Mouse (Mus musculus) cerebellum, adult 8-10 months (tissue): ENCODE measurements around the gene Acer1.
A peak's percentile ranks its signal among the peaks of the same experiment; 100 is the strongest.

Experiments used
- DNase-seq: peaks from one replicate; pipeline ENCODE4 v3.0.0; 2022

Gene Acer1

DNA sequence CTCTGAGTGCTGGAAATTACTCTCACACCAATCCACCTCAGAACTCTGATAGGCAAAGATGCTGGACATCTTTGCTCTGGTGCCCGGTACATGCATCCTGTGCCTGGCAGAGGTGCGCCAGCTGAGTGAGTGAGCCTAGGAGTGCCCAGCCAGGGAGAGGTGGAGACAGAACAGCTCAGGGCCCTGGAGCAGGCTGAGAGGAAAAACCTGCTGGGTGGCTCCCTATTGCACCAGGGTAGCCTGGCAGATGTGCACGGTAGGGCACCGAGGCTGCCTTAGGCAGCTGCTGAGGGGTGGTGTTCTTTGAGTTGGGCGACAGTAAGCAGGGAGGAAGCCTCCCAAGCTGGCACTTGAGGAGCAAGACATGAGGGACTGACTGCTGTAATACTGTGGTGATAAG lies at the start of gene Acer1:
Acer1 (minus strand) TSS at position 114 of the 400 bp plus-strand sequence.
- no peak for DNase-seq

DNA sequence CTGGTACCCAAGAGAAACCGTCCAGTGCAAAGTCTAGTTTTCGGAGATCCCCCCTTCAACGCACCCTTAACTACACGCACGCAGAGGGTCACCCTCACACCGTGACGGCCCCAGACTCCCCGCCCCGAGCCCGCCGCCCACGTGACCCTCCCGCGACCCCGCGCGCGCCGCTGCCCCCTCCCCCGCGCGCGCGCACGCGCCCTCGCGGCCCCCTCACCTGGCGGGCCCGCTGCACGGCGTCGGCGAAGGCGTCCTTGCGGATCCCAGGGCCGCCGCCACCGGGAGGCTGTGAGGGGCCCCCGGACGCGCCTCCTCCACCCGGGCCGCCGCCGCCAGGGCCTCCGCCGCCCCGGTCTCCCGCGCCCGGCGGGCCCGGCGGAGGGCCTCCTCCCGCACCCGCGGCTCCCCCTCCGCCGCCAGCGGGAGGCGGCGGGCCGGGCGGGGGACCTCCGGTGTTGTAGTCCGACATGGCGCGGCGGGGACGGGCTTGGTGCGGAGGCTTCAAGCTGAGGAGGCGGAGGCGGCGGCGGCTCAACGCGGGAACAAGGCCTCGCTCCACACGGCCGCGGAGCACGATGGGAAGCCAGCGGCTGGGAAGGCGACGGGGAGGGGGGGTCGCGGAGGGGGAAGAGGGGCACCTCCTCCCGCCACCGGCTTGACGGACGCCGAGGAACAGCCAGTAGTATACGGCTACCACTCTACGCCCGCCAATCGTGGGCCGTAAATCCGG lies 49.2 kb upstream of the Acer1 start, which contains the start of gene Khsrp:
Khsrp (minus strand) TSS at position 592 of the 730 bp plus-strand sequence.
- no peak for DNase-seq

DNA sequence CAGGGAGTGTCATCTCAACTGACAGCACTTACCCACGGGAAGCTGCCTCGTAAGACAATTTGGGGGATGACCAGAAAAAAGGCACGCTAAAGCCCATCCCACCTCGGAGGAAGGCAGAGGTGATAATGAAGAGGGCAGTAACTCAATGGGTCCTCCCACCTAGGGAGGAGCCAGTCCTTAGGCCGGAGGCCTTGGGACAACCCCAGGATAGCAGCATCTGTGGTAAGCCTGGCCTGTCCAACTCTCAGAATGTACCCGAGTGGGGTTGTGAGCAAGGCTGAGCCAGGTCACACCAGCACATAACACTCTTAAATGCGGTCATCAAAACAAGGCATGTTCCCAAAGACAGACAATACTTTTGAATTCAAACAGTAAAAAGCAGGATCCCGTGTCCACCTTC lies 47.8 kb upstream of the Acer1 start:
- DNase-seq: no peak

DNA sequence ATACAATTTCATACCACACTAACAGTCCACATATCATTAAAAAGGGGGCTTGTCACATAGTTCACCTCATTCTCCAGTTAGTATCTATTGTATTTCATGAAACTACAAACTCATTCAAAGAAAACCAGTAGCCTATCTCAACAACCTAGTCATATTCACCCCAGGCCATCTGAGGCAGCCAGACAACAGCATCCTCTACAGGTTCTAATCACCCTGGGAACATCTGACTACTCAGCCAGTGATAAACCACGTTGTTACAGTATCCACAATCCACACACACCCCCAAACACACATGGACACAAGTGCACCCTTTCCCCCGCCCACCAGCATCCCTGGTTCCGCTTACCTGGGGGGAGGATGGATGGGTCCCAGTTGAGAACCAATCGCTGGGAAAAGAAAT lies 45.5 kb upstream of the Acer1 start:
- DNase-seq: no peak

DNA sequence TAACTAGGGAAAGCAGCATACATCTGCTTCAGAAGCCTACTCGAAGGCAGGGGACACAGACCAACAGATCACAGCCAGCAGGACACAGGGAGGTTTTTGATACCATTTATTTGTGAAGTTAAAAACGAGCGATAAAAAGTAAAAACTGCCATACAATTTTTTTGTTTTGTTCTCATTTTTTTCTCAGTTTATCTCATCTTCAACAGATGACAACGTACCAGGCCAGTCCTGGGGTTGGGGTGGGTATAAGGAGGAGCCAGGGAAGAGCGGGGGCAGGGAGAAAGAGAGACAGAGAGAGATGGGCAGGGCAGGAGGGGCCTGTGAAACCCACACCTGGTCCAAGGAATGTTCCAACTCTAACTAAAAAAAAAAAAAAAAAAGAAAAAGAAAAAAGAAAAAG lies 39.0 kb upstream of the Acer1 start:
- DNase-seq: no peak

DNA sequence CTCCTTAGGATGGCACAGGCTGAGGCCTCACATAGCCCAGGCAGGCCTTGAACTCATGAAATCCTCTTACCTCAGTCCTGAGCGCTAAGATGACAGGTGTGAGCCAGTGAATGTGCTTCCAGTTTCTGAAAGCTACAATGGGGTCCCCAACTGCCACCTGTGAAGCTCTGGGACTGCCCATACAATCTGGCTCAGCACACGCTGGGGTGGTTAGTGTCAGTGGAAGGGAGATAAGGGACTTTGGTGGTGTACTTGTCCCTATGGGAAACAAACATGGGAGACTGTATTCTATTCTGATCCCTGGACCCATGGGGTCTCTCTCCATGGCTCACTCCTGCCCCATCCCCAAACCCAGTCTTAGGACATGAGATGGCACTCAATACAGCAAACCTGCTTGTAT lies 37.8 kb upstream of the Acer1 start:
- DNase-seq: no peak

DNA sequence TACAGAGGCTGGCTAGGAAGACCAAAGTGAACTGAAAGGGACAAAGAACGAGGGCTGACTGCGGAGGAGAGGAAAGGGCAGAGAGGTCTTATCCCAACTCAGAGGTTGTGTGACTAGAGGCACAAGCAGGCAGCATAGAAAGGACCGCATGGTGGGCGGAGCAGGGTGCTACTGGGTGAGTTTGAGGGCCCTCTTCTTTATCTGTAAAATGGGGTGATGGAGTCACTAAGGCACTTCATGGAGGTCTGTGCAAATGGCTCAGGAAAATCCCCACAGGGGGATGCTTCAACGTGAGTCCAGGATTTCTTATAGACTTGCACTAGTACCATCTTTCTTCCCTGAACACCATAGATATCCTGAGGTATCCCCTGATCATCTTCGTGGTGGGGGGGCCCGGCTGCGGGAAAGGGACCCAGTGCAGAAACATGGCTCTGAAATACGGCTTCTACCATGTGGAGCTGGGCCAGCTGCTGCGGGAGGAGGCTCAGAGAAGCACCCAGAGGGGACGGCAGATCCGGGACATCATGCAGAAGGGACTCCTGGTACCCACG lies 30.4 kb upstream of the Acer1 start:
- peak; percentile 43 for DNase-seq

DNA sequence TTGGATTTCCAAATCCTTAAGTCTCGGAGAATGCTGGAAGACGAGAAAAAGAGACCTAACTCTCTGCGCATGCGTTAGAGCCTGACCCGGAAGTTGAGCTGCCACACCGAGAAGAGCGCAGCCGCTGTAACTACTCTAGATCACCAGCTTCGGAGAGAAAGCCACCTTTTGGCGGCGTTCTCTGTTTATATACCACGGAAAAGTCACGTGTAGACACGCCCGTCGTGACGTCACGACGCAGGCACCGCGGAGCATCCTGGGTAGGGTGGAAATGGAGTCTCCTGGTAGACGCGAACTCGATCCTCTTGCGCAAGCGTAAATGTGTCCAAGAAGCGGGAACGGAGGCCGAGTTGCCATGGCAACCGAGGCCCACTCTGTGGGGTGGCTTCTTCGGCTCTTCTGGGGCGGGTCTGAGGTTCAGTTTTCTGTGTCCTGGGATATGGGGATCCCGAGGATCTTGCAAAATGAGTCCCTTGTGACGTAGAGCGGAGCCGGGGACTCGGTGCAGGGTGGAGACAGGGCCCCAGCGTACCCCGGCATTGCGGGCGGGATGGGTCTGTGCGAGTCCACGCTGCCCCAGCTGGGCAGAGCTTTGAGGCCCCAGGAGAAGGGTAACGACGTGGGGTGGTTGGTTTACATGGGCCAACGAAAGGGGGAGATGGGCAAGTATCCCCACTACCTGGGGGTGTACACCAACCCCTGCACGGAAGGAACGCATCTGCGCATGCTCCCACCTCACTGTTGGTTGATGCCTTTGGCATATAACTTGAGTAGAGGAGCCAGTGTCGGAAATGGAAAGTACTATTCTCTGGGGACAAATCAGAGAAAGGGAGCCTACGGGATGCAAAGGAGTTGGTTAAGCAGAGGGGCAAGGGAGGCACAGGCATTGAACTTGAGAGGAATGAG lies 29.6 kb upstream of the Acer1 start, which contains the start of the genes Gtf2f1 and Gm17949:
Gtf2f1 (minus strand) TSS at position 53 of the 906 bp plus-strand sequence.
Gm17949 (plus strand) TSS at position 234 of the 906 bp plus-strand sequence.
- DNase-seq: peak; percentile 90

DNA sequence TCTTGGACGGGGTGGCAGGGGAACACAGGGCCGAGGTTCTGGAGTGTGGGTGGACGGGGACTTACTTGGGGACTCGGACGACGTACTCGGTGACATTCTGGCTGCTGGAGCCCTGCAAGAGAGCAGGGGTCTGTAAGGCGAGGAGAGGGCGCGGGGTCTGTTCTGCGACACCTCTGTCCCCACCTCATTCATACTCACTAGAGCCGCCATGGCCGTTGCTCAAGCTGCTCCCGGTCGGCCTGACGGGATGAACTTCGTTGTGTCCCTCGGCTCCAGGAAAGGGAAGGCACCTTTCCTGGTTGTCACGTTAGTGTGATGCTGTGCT lies 28.9 kb upstream of the Acer1 start:
- no peak for DNase-seq

DNA sequence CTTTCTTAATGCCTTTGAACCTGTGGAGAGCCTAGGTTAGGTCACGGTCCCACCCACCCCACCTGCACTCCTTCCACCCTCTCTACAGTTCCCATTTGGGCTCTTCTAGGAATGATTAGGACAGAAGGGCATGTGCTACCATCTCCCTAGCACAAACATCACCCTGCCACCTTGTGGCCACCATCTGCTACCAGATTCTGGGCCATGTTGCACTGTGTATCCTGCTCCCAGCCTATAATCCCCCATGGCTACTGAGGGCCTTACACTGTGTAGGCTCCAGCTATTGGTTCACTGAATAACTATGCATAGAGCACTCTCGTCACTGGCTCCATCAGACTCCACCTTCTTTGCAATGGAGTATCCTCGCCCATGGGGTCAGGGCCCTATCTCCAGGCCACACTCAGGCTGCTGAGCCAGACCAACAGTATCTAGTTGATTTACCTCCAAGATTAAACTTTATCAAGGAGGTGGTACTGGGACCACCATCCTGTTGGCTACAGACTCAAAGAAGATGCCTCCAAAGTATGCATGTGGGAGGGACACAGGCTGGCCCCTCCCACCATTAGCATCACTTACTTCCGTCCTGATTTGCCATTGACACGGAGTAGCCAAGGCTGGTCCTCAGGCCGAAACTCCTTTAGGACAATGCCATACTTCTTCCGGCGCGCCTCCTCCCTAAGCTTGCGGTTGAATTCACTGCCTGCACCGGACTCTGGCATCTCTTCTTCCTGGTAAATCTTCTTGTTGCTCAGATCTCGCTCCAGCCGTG lies 25.4 kb upstream of the Acer1 start:
- no peak for DNase-seq

DNA sequence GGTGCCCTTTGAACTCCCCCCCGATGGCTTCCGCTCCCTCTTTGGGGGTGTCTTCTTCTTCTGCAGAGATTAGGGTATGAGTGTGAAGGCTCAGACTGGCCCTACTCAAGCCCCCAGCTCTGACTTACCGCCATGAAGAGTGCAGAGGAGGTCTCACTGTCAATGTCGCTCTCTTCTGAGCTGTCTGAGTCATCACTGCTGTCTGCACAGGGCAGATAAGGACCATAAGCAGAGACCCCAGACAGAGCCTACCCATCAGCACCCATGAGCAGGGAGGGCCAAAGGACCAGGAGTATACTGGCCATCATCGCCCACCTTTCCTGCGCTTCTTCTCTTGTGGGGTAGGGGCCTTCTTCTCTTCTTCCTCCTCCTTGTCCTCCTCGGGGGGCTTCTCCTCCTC lies 22.1 kb upstream of the Acer1 start:
- no peak for DNase-seq

DNA sequence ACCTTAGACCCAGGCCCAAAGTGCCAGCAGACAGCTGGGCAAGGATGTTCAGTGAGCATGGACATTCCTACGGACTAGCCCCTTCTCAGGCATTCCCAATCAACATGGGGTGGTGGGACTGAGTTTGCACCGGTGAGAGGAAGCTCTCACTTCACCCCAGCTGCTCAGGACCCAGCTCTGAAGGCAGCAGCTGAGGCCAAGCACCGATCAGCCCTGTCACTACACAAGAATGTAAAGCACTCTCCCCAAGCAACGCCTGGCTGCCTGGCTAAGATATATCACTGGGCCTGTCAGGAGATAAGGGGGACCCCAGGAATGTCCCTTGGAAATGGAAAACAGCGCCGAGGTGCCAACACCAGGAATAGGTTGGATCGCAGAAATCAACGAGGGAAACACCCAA lies 19.3 kb upstream of the Acer1 start:
- no peak for DNase-seq

DNA sequence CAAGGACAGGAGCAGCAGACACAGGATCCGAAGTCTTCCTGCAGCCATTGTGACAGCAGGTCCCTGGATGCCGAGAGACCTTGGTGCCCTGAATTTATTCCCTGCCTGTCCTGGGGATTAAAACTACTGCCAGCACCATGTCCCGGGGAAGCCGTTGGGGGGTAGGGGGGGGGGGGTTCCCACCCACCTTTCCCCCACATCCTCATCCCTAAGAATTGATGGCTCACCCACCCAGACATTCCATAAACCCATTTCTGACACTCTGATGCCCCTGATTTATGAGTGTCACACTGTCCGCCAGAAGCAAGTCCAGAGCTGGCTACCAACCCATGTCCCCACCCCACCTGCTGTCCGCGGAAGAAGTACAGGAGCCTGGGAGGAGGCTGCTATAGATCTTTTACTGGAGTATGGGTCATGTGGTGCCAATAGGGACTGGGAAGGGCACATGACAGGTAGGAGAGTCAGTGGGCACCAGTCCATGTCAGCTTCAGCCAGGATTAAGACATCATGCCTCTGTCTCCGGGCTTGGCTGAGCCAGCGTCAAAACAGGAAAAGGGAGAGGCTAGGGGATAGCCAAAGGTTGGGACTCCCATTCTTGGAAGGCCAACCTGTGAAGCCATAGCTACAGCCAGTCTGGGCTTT lies 18.2 kb upstream of the Acer1 start, which contains the start of gene Pspn:
Pspn (minus strand) TSS at position 51 of the 642 bp plus-strand sequence.
- DNase-seq: no peak

DNA sequence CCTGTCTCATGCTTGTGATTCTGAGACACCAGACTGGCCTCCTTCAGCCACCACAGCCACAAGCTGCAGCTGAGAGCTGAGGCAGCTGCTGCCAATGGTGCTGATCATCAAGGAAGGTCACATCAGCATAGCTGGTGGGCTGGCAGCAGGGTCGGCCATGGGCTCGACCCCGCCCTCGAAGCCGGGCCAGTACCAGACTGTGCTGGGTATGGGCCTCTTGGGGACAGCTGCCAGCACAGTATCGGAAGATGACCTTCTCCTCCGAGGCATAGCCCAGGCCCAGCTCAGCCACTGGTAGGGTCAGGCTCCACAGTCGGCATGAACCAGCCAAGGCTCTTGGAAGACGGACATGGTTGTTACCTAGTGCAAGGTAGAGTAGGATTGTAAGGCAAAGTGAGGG lies 17.5 kb upstream of the Acer1 start:
- peak; percentile 15 for DNase-seq

DNA sequence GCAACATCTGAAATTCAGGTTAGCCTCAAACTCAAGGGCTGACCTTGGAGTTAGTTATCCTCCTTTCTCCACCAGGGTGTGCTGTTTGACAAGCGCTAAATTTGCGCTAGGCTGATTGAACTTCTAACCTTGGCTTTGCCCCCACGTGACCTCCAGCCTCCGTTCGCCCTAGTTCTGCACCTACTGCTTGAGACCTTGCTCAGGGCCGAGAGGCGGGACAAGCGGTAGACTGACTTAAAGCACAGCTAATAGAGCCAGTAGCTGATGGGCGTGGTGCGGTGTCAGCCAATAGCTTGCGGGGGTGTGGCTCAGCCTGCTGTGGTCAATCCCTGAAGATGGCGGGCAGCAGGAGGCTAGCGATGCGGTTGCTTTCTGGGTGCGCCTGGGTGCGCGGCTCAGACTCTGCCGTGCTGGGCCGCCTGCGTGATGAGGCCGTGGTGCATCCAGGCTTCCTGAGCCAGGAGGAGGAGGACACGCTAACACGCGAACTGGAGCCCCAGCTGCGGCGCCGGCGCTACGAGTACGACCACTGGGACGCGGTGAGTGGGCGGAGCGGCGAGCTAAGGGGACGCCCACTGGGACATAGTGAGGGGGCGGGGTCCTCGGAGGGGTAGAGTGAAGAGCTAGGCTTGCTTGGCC lies 15.2 kb upstream of the Acer1 start, which contains the start of gene Alkbh7:
Alkbh7 (plus strand) TSS at position 311 of the 639 bp plus-strand sequence.
- DNase-seq: peak; percentile 90

DNA sequence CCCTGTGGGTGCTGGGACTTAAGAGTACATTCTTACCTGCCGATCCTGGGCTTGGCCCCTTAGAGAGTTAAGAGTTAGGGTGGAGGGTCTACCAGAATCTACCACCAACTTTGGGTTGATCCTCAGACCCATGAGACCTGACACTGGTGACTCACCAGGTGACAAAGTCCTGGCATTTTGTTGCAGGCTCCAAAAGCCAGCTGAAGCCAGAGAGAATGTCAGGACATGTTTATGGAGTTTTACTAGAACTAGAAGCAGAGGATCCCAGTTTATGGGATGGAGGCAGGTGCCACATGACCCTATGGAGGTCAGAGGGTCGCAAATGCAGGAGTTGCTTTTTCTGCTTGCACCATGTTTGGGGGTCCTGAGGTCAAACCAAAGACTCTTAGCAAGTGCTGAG lies 14.6 kb upstream of the Acer1 start:
- peak; percentile 23 for DNase-seq

DNA sequence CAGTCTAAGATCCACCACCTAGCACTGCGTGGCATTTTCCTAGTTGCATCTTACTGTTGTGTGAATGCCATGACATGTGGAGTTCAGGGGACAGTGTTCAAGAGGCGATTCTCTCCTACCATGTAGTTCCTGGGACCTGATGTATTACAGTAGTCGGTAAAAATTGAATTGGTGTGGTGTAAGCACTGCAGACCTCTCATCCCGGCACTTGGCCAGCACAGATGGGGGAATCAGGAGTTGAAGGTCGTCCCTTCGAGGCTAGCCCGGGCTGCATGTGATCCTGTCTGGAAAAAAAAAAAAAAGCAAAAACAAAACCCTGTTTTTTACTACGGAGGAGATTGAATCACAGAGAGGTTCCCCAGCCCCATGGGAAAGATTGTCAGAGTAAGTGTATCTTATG lies 13.1 kb upstream of the Acer1 start:
- no peak for DNase-seq

DNA sequence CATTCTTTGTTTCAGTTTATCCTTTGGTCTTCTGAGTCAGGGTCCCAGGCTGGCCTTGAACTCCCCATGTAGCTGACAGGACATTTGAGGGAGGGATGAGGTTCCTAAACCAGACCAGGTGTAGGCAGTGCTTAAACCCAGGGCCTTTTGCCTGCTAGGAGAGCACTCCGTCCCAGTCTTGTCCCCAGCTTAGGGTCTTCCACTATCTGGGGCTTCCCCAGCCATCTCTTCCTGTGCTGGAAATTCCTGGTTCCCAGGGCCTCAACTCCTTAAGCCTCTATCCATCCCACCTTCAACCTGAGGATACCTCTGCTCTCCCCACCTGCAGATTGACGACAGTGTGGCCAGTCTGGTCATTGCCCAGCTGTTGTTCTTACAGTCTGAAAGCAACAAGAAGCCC lies 9.0 kb upstream of the Acer1 start:
- peak; percentile 11 for DNase-seq

DNA sequence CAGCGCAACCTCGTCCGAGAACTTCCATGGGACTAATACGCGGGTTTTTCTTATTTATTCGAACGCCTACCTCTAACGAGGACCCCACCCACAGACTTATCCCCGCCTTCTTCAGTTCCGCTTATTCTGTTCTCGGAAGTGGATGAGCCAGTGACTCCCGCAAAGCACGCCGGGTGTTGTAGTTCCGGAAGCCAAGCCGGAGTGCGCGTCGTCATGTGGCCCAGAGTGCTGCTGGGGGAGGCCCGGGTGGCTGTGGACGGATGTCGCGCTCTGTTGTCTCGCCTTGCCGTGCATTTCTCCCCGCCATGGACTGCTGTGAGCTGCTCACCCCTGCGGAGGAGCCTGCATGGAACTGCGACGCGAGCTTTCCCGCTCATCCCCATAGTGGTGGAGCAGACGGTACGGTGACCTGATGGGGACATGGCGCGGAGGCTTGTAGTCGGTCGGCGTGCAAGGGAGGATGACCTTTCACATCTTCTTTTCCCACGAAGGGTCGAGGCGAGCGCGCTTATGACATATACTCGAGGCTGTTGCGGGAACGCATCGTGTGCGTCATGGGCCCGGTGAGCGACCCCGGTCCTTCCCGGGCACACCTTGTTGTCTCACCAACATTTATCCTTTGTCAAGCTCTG lies 8.3 kb upstream of the Acer1 start, which contains the start of gene Clpp:
Clpp (plus strand) TSS at position 191 of the 632 bp plus-strand sequence.
- peak; percentile 90 for DNase-seq

DNA sequence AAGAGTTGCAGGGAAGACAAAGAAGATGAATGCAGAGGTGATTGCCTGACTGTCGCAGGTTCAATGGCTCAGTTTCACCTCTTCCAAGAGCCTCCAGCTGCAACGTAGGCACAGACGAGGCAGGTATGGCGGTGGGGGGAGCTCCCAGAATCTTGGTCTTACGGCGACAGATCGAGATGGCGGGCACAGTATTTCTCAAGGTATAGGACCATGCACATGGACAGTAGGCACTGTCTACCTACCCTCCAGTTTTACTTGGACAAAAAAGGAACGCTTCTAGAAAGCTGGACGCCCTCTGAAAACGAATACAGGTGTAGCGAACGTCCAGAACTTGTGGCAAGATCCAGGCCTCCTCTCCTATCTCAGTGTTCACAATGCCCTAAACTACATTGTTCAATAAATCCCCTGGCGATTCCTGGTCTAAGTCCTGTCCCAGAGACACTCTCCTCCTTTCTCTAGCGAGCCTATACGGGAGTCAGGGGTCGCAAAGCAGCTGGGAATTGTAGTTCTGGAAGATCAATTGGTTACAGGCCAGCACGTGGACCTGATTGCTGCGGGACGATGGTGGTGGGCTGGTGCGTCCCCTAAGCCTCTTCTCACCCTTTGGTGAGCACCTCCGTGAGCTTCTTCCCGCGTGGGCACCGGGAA lies 7.7 kb upstream of the Acer1 start:
- DNase-seq: peak; percentile 36
